In the genomic region with DNA sequence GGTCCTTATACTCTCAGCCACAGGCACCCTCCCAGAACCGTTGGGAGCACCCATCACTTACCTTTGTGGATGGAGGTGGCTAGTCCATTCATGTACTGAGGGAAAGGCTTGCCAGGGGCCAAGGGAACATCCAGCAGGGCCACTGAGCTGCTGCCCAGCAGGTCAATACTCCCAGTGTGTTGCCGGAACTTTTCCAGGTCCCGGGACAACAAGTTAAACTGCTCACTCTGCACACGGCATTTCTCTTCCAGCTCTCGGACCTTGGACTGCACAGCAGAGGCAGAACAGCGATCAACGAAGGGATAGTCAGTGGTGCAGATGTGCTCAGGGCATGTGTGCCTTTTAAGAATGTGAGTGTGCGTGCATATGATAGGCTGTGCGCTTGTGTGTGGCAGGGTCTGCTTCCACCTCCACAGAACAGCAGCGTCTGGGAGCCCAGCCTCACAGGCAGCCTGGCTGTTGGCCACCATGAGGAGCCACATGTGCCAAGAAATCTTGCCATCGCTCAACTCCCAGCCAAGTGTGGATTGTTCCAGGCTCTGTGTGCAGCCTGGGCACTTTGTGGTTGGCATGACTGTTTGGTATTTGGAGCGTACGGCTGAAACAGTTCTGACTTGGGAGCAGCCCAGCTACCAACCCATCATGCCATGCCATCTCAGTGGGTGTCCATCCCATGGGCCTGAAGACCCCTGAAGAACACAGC, we compare ENCODE assay signal across 8 mouse cellular contexts.
DNase-seq lines count a peak whose midpoint lies in the region; ATAC-seq and TF ChIP-seq lines count a peak whose summit lies in the region.

No protein-coding gene starts in this region.

- DNase-seq in cerebellum, postnatal 10 days = peak; percentile 95 to 96
- peak; percentile 75 for DNase-seq in liver, adult 2 months (ENCODE audit: extremely low read depth, low read depth, low spot score)
- no peak for DNase-seq in liver
- DNase-seq in layer of hippocampus, postnatal 25 days (ENCODE audit: extremely low spot score in 1 of 2, low spot score in 1 of 2) = peak; percentile 64 to 75
- peak; percentile 77 for DNase-seq in telencephalon, adult 2 months (ENCODE audit: low read depth, low spot score)
- DNase-seq in urinary bladder, postnatal 25 days (ENCODE audit: low spot score) = no peak
- no peak for DNase-seq in lung, adult 2 months

- 74% methylated on average over 13 of the region's 13 CpGs for WGBS in liver, adult 2 months
- 83% methylated on average over 13 of the region's 13 CpGs for WGBS in lung, adult 2 months

- no peak overlapping the region for H3K9ac ChIP-seq in liver, adult 2 months (ENCODE audit: low read depth, low read length)

- TF ChIP-seq POLR2A in liver, adult 2 months (IDR thresholded peaks at IDR 0.05; ENCODE audit: extremely low read depth, insufficient read depth, low read length) = no peak
- TF ChIP-seq POLR2A in lung, adult 2 months (IDR thresholded peaks at IDR 0.05; ENCODE audit: borderline replicate concordance, extremely low read depth, low read depth, low read length) = no peak

- no peaks in the 10 kb centered on the region for H3K36me3 ChIP-seq in liver, adult 2 months (ENCODE audit: control insufficient read depth, insufficient read depth, low read length)

- H3K27ac ChIP-seq in liver, adult 2 months (replicated peaks; ENCODE audit: insufficient read depth, low read depth, low read length) = no peak overlapping the region

- no peaks in the 10 kb centered on the region for H3K4me1 ChIP-seq in liver, adult 2 months (ENCODE audit: control insufficient read depth, insufficient read depth, low read length)
- no peaks in the 10 kb centered on the region for H3K4me1 ChIP-seq in lung, adult 2 months (ENCODE audit: control insufficient read depth, insufficient read depth, low read length)

- H3K27me3 ChIP-seq in liver, adult 2 months (ENCODE audit: control insufficient read depth, insufficient read depth, low read length) = no peaks in the 10 kb centered on the region

- no peak for TF ChIP-seq CTCF in liver, adult 2 months (IDR thresholded peaks at IDR 0.05; ENCODE audit: low read depth, low read length)
- no peak for TF ChIP-seq CTCF in lung, adult 2 months (IDR thresholded peaks at IDR 0.05; ENCODE audit: insufficient read depth, low read length)

- no peak overlapping the region for H3K4me3 ChIP-seq in liver, adult 2 months (ENCODE audit: insufficient read depth, low read depth, low read length)
- no peak overlapping the region for H3K4me3 ChIP-seq in lung, adult 2 months (replicated peaks; ENCODE audit: extremely low read depth, low read depth, low read length)

- no peak for ATAC-seq in cerebellum, adult (ENCODE audit: insufficient number of reproducible peaks, low FRiP score, low TSS enrichment)

- H3K79me2 ChIP-seq in liver, adult 2 months (ENCODE audit: control insufficient read depth, insufficient read depth, low read length) = no peaks in the 10 kb centered on the region

Comparison
In these comparisons a context has a peak if more than half of its experiments do, and no peak if none do; other contexts are left out.
1. DNase-seq: peak in cerebellum, postnatal 10 days (2 of 2), liver, adult 2 months (single experiment), layer of hippocampus, postnatal 25 days (2 of 2) and telencephalon, adult 2 months (single experiment); none in liver (single experiment), urinary bladder, postnatal 25 days (single experiment) and lung, adult 2 months (single experiment).